10 mouse cellular contexts compared by ENCODE assay signal in genomic region chr9:32216820-32217567, GRCm38 (mm10).
"Had no signal": no experiment of that assay in that cellular context is flagged by ENCODE, and none has a peak within 500 bp of the region (broad histone marks: within the 10 kb centered on the region; RNA-seq: fewer than 3 reads in every experiment).

No protein-coding gene starts in this region.

- DNase-seq: kidney, postnatal 36 days; lung, embryonic 14.5 days; lung, postnatal 10 days; lung, postnatal 4 days; midbrain, embryonic 14.5 days had no signal

- H3K36me3 ChIP-seq: limb, embryonic 15.5 days; liver, embryonic 12.5 days; midbrain, embryonic 10.5 days; neural tube, embryonic 12.5 days had no signal

- H3K9me3 ChIP-seq: limb, embryonic 15.5 days; liver, embryonic 12.5 days; midbrain, embryonic 10.5 days; neural tube, embryonic 12.5 days had no signal

- H3K27me3 ChIP-seq: limb, embryonic 15.5 days; liver, embryonic 12.5 days; neural tube, embryonic 12.5 days had no signal

- H3K4me3 ChIP-seq: limb, embryonic 15.5 days; liver, embryonic 12.5 days; midbrain, embryonic 10.5 days; neural tube, embryonic 12.5 days had no signal

- H3K9ac ChIP-seq: limb, embryonic 15.5 days; liver, embryonic 12.5 days; lung, embryonic 14.5 days; neural tube, embryonic 12.5 days had no signal

- H3K4me2 ChIP-seq: limb, embryonic 15.5 days; liver, embryonic 12.5 days; lung, embryonic 14.5 days; neural tube, embryonic 12.5 days had no signal

- ATAC-seq: liver, embryonic 12.5 days had no signal

- H3K27ac ChIP-seq: limb, embryonic 15.5 days; liver, embryonic 12.5 days; midbrain, embryonic 10.5 days; neural tube, embryonic 12.5 days; stomach, postnatal 0 days had no signal

- H3K4me1 ChIP-seq: limb, embryonic 15.5 days; liver, embryonic 12.5 days; neural tube, embryonic 12.5 days had no signal
